Mouse (Mus musculus): ENCODE results near the gene Kcne1. TPM values are rescaled to one million over a fixed set of nuclear protein-coding genes. Genes with fewer than 3 reads are reported as not detected.

Kcne1 gene
- total RNA-seq (2014; fragmentation: Nextera tagmentation) (not detected in 2 replicates), total RNA-seq (2017) (0.06 and 0.33 TPM in 2 replicates), polyA plus RNA-seq (2012) (not detected in 2 replicates)

DNA sequence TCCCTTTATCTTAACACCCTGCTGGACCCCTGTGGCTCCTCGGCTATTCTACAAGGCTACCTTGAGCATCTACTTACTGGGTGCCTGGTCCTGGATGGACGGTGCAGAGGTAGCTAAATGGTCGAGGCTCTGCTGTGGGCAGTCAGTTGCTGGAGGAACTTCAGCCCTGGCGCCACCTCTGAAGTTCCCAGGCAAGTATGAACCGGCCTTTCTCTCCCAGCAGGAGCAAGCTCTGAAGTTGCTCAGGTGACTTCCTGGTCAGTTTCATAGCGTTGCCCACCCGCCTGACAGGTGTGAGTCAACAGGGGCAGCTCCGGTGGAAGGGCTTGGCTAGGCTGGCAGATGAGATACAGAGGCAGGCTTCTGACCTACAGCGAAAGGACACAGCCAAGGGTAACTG, at the start of gene Kcne1:
Gene Kcne1 (minus strand): TSS at position 240 of the 400 bp plus-strand sequence.
- H3K4me1 ChIP-seq (ENCODE audit: insufficient read depth, low read depth, low read length): peaks cover 46% of the 10 kb centered on the region
- no peaks in the 10 kb centered on the region for H3K36me3 ChIP-seq (replicated peaks)
- no peak for TF ChIP-seq GATA2 (IDR thresholded peaks at IDR 0.05; ENCODE audit: borderline replicate concordance, low read depth, low read length)
- no peak for TF ChIP-seq TAL1 (conservative IDR thresholded peaks at IDR 0.05; ENCODE audit: low read depth, low read length)
- no peak for TF ChIP-seq POLR2AphosphoS5 (IDR thresholded peaks at IDR 0.05; ENCODE audit: insufficient replicate concordance, low read depth, low read length)
- no peak for TF ChIP-seq CTCF (IDR thresholded peaks at IDR 0.05; ENCODE audit: low read depth, low read length)
- TF ChIP-seq GATA1 (IDR thresholded peaks at IDR 0.05; ENCODE audit: borderline replicate concordance, low read length): no peak
- no peak for DNase-seq (ENCODE audit: low spot score)
- H3K27me3 ChIP-seq (ENCODE audit: insufficient read depth, low read length): peaks cover 64% of the 10 kb centered on the region
- H3K9me3 ChIP-seq (replicated peaks): no peaks in the 10 kb centered on the region
- H3K4me3 ChIP-seq (ENCODE audit: low read depth, low read length): no peak within 1 kb of the TSS
- no peak for ATAC-seq (ENCODE audit: extremely low read depth, insufficient number of reproducible peaks, low FRiP score, poor library complexity, severe bottlenecking)

DNA sequence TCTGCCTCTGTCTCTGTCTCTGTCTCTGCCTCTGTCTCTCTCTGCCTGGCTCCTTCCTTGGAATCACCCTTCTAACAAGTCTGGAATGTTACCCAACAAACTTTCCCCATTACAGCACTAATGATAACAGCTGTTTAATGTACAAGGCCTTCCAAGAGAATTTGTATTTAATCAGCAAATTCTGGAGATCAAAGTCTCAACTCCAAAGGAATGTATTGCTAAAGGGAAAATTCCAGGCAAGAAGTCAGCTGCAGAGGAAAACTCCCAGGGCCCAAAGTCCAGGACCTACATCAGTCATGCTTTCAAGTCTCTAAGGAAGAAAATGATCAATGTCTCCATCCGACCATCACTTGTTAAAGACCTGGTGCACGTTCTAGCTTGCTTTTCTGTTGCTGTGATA, 48.6 kb upstream of the Kcne1 start:
- TF ChIP-seq CTCF (IDR thresholded peaks at IDR 0.05; ENCODE audit: low read depth, low read length) (no peak), POLR2AphosphoS5 (IDR thresholded peaks at IDR 0.05; ENCODE audit: insufficient replicate concordance, low read depth, low read length) (no peak), GATA2 (IDR thresholded peaks at IDR 0.05; ENCODE audit: borderline replicate concordance, low read depth, low read length) (no peak), TAL1 (conservative IDR thresholded peaks at IDR 0.05; ENCODE audit: low read depth, low read length) (no peak), GATA1 (IDR thresholded peaks at IDR 0.05; ENCODE audit: borderline replicate concordance, low read length) (no peak)
- H3K9me3 ChIP-seq (replicated peaks): no peaks in the 10 kb centered on the region
- ATAC-seq (ENCODE audit: extremely low read depth, insufficient number of reproducible peaks, low FRiP score, poor library complexity, severe bottlenecking): no peak
- DNase-seq (ENCODE audit: low spot score): no peak
- no peak overlapping the region for H3K4me3 ChIP-seq (ENCODE audit: low read depth, low read length)
- peaks cover 33% of the 10 kb centered on the region for H3K36me3 ChIP-seq (replicated peaks)
- H3K27me3 ChIP-seq (ENCODE audit: insufficient read depth, low read length): peaks cover 2% of the 10 kb centered on the region; the same call in 1 of the 2 replicates
- H3K4me1 ChIP-seq (ENCODE audit: insufficient read depth, low read depth, low read length): peaks cover 7% of the 10 kb centered on the region; the same call in 1 of the 2 replicates

DNA sequence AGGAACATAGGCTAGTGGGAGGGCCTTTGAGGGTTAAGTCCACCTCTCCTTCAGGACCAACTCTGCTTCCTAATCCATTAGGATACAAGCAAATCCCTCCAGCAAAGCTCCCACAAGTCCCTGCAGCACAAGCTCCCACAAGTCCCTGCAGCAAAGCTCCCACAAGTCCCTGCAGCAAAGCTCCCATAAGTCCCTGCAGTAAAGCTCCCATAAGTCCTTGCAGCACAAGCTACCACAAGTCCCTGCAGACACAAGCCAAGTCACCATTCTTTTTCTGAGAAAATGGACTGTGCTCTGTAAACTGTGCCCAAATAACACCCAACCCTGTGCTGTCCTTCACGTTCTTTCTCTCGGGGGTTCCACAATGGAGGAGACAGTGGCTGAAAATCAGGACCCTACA, 44.9 kb upstream of the Kcne1 start:
- Histone ChIP-seq H3K36me3 (replicated peaks) (peaks cover 6% of the 10 kb centered on the region), H3K27me3 (ENCODE audit: insufficient read depth, low read length) (peaks cover 2% of the 10 kb centered on the region; the same call in 1 of the 2 replicates), H3K4me1 (ENCODE audit: insufficient read depth, low read depth, low read length) (0 out of 2 replicates have a peak, but pooled peaks cover 2% of the 10 kb centered on the region), H3K4me3 (ENCODE audit: low read depth, low read length) (no peak overlapping the region), H3K9me3 (replicated peaks) (no peaks in the 10 kb centered on the region)
- DNase-seq (ENCODE audit: low spot score): no peak
- no peak for ATAC-seq (ENCODE audit: extremely low read depth, insufficient number of reproducible peaks, low FRiP score, poor library complexity, severe bottlenecking)
- TF ChIP-seq GATA1 (IDR thresholded peaks at IDR 0.05; ENCODE audit: borderline replicate concordance, low read length) (no peak), GATA2 (IDR thresholded peaks at IDR 0.05; ENCODE audit: borderline replicate concordance, low read depth, low read length) (no peak), CTCF (IDR thresholded peaks at IDR 0.05; ENCODE audit: low read depth, low read length) (no peak), TAL1 (conservative IDR thresholded peaks at IDR 0.05; ENCODE audit: low read depth, low read length) (no peak), POLR2AphosphoS5 (IDR thresholded peaks at IDR 0.05; ENCODE audit: insufficient replicate concordance, low read depth, low read length) (no peak)

DNA sequence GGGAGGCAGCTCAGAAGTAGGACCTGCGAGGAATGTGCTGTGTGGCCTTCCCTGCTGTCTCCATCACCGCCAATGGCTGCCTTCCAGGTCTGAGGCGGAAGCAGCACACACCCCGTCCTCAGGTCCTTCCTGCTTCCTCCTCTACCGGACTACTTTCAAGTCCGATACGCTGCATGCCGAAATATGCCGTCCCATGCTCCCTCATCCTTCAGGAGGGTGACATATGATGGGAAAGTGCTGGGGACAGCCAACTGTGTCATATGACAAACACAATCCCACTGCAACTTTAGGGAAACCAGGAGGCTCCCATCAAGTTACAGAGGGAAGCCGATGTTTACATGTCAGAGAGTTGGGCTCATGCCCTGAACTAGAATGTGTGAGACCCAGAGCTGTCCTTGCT, 43.8 kb upstream of the Kcne1 start:
- H3K4me3 ChIP-seq (ENCODE audit: low read depth, low read length): no peak overlapping the region
- H3K9me3 ChIP-seq (replicated peaks): no peaks in the 10 kb centered on the region
- DNase-seq (ENCODE audit: low spot score) (no peak), ATAC-seq (ENCODE audit: extremely low read depth, insufficient number of reproducible peaks, low FRiP score, poor library complexity, severe bottlenecking) (no peak)
- H3K36me3 ChIP-seq (replicated peaks): peaks cover 9% of the 10 kb centered on the region
- TF ChIP-seq GATA1 (IDR thresholded peaks at IDR 0.05; ENCODE audit: borderline replicate concordance, low read length) (no peak), POLR2AphosphoS5 (IDR thresholded peaks at IDR 0.05; ENCODE audit: insufficient replicate concordance, low read depth, low read length) (no peak), GATA2 (IDR thresholded peaks at IDR 0.05; ENCODE audit: borderline replicate concordance, low read depth, low read length) (no peak)
- 0 out of 2 replicates have a peak, but pooled peaks cover 2% of the 10 kb centered on the region for H3K4me1 ChIP-seq (ENCODE audit: insufficient read depth, low read depth, low read length)
- peaks cover 2% of the 10 kb centered on the region; the same call in 1 of the 2 replicates for H3K27me3 ChIP-seq (ENCODE audit: insufficient read depth, low read length)

DNA sequence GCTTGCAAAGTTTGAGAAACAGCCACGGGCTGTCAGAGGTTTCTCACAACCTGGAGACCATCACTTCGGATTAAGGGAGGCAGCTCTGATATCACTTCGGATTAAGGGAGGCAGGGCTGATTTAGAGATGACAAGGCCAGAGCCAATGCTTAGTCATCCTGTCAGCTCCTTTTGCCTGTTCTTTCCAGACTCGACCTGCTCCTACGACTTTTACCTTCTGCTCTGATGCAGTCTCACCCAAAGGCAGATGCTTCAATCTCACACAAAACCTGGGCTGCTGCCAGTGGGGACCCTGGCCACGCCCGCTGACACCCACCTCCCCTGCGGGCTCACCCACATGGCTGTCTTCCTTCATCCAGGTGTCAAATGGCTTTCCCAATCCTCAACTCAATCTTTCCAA, 42.9 kb upstream of the Kcne1 start:
- no peak for DNase-seq (ENCODE audit: low spot score)
- H3K36me3 ChIP-seq (replicated peaks): peaks cover 14% of the 10 kb centered on the region
- TF ChIP-seq GATA2 (IDR thresholded peaks at IDR 0.05; ENCODE audit: borderline replicate concordance, low read depth, low read length) (no peak), TAL1 (conservative IDR thresholded peaks at IDR 0.05; ENCODE audit: low read depth, low read length) (no peak), GATA1 (IDR thresholded peaks at IDR 0.05; ENCODE audit: borderline replicate concordance, low read length) (no peak), CTCF (IDR thresholded peaks at IDR 0.05; ENCODE audit: low read depth, low read length) (no peak)

DNA sequence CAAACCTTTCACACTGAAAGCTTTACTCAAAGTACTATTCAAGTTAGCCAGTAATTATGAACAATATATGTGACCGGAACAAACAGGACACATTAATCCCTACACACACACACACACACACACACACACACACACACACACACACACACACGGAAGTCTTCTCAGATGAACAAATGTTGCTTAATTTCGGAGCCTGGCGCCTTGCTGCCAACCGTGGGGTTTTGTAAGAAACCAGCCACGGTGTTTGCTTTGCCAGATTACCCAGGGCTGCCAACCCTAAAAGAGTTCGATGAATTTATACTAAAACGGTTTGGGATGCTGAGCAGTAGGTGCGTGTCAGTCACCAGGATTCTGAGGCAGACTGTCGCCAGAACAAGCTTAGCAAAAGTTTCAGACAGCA, 41.9 kb upstream of the Kcne1 start:
- Histone ChIP-seq H3K9me3 (replicated peaks) (no peaks in the 10 kb centered on the region), H3K4me3 (ENCODE audit: low read depth, low read length) (no peak overlapping the region), H3K36me3 (replicated peaks) (peaks cover 25% of the 10 kb centered on the region), H3K27me3 (ENCODE audit: insufficient read depth, low read length) (peaks cover 2% of the 10 kb centered on the region; the same call in 1 of the 2 replicates), H3K4me1 (ENCODE audit: insufficient read depth, low read depth, low read length) (0 out of 2 replicates have a peak, but pooled peaks cover 2% of the 10 kb centered on the region)
- ATAC-seq (ENCODE audit: extremely low read depth, insufficient number of reproducible peaks, low FRiP score, poor library complexity, severe bottlenecking): no peak
- DNase-seq (ENCODE audit: low spot score): no peak
- TF ChIP-seq TAL1 (conservative IDR thresholded peaks at IDR 0.05; ENCODE audit: low read depth, low read length): no peak
- no peak for TF ChIP-seq GATA1 (IDR thresholded peaks at IDR 0.05; ENCODE audit: borderline replicate concordance, low read length)
- TF ChIP-seq POLR2AphosphoS5 (IDR thresholded peaks at IDR 0.05; ENCODE audit: insufficient replicate concordance, low read depth, low read length): no peak
- TF ChIP-seq CTCF (IDR thresholded peaks at IDR 0.05; ENCODE audit: low read depth, low read length): no peak
- no peak for TF ChIP-seq GATA2 (IDR thresholded peaks at IDR 0.05; ENCODE audit: borderline replicate concordance, low read depth, low read length)

More for the DNA sequence above, 42.9 kb upstream of the Kcne1 start:
- Histone ChIP-seq H3K4me3 (ENCODE audit: low read depth, low read length) (no peak overlapping the region), H3K9me3 (replicated peaks) (no peaks in the 10 kb centered on the region), H3K27me3 (ENCODE audit: insufficient read depth, low read length) (peaks cover 2% of the 10 kb centered on the region; the same call in 1 of the 2 replicates), H3K4me1 (ENCODE audit: insufficient read depth, low read depth, low read length) (0 out of 2 replicates have a peak, but pooled peaks cover 2% of the 10 kb centered on the region)
- no peak for ATAC-seq (ENCODE audit: extremely low read depth, insufficient number of reproducible peaks, low FRiP score, poor library complexity, severe bottlenecking)
